Mouse (Mus musculus): Measurements from ENCODE around the gene Cd79b. TPM values are rescaled to one million over a fixed set of nuclear protein-coding genes. Genes with fewer than 3 reads are reported as not detected.
"Not testable (repeated sequence)": the region's sequence is repeated elsewhere in the genome, so short reads cannot be mapped to it uniquely, and the experiment has no call there.

The Cd79b gene
- polyA plus RNA-seq, 1 experiment from 2014 or later: 0.65 TPM

DNA sequence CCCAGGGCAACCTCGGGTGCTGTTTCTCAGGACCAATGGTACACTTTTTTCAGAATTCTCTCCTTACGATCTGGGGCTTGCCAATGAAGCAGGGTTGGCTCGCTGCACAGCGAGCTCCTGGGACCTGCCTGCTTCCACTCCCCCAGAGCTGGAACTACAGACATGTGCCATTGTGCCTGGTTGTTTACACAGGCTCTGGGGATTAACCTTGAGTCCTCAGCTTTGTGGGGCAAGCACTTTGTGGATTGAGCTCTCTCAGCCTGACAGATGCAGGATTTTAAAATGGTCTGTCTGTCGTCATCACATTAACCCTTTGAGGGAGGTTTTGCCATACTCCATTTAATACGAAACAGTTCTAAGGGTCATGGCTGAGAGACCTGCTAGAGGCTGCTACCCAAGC is 30.3 kb upstream of the Cd79b start:
- Histone ChIP-seq H3K4me2 (ENCODE audit: low read length) (no peak overlapping the region), H3K4me1 (replicated peaks; ENCODE audit: control insufficient read depth, insufficient read depth, low read length) (no peaks in the 10 kb centered on the region), H3K36me3 (ENCODE audit: control insufficient read depth, insufficient read depth) (no peaks in the 10 kb centered on the region), H3K27ac (ENCODE audit: low read length) (no peak overlapping the region), H3K27me3 (replicated peaks; ENCODE audit: control insufficient read depth, insufficient read depth, low read length) (no peaks in the 10 kb centered on the region), H3K4me3 (replicated peaks; ENCODE audit: low read length) (no peak overlapping the region), H3K9ac (replicated peaks; ENCODE audit: low read depth, low read length) (no peak overlapping the region), H3K9me3 (ENCODE audit: control insufficient read depth, low read length) (no peaks in the 10 kb centered on the region)
- 52% methylated on average over 6 of the region's 6 CpGs for WGBS
- ATAC-seq: no peak

DNA sequence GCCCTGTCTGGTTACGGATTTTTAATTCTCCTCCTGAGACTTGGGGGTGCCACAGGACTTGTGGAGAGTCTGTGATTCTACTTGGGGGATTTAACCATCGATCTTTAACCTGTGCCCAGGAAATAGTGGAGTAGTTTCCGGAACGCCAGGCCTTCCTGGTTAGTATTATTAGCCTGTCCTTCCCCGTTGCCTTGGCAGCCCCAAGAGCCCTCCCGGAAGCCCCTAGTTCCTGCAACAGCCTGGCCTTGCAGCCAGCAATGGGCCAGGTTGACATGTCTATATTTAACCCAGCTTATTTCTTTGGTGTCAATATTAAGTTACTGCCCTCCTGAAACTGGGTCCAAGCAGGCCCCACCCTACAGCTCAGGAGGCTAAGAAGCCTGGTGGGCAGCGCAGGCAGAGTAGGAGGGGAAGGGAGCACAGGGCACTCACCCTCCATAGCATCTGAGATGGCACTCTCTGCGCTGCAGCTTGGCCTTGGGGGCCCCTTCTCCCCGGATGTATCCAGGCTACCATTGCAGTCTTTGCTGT is 26.5 kb upstream of the Cd79b start:
- 85% methylated on average over 9 of the region's 9 CpGs for WGBS
- H3K9ac ChIP-seq (replicated peaks; ENCODE audit: low read depth, low read length): no peak overlapping the region
- H3K4me1 ChIP-seq (replicated peaks; ENCODE audit: control insufficient read depth, insufficient read depth, low read length): no peaks in the 10 kb centered on the region

DNA sequence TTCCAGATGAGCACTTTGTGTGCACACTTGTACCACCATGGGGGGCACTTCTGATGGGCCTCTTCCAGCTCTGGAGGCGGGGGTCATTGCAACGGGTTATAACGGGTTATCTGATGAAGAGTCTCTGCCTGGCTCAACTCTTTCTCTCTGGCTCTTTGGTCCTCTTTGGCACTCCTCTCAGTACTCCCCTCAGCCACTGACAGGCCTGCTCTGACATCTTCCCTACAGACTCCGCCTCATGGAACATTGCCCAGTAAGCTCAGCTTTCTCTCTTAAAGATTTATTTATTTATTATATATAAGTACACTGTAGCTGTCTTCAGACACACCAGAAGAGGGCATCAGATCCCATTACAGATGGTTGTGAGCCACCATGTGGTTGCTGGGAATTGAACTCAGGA is 24.8 kb upstream of the Cd79b start:
- H3K4me3 ChIP-seq (replicated peaks; ENCODE audit: low read length); H3K27ac ChIP-seq (ENCODE audit: low read length); H3K36me3 ChIP-seq (ENCODE audit: control insufficient read depth, insufficient read depth); H3K9ac ChIP-seq (replicated peaks; ENCODE audit: low read depth, low read length); ATAC-seq; H3K4me2 ChIP-seq (ENCODE audit: low read length); H3K9me3 ChIP-seq (ENCODE audit: control insufficient read depth, low read length); H3K27me3 ChIP-seq (replicated peaks; ENCODE audit: control insufficient read depth, insufficient read depth, low read length); H3K4me1 ChIP-seq (replicated peaks; ENCODE audit: control insufficient read depth, insufficient read depth, low read length): not testable (repeated sequence)
- 89% methylated on average over 4 of the region's 4 CpGs for WGBS

More for the DNA sequence above, 26.5 kb upstream of the Cd79b start:
- no peak overlapping the region for H3K4me3 ChIP-seq (replicated peaks; ENCODE audit: low read length)
- H3K27ac ChIP-seq (ENCODE audit: low read length): no peak overlapping the region
- no peaks in the 10 kb centered on the region for H3K27me3 ChIP-seq (replicated peaks; ENCODE audit: control insufficient read depth, insufficient read depth, low read length)
- ATAC-seq: no peak
- no peak overlapping the region for H3K4me2 ChIP-seq (ENCODE audit: low read length)
- H3K36me3 ChIP-seq (ENCODE audit: control insufficient read depth, insufficient read depth): no peaks in the 10 kb centered on the region
- H3K9me3 ChIP-seq (ENCODE audit: control insufficient read depth, low read length): no peaks in the 10 kb centered on the region

DNA sequence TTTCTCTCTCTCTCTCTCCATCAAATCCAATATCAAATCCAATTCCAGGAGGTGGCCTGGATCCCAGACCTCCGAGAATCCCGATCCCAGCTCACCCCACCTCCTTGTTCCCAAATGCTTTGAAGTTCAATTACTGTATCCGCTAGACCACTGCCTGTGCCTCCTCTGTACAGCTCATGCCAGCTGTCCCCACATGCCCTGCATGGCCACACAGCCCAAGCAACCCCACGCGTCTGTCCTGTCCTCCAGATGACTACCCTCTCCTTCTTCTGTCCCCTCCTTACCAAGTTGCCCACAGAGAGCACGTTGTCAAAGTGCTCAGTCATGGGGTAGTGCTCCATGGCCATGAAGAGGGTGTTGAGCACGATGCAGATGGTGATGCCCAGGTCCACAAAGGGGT is 24.3 kb upstream of the Cd79b start:
- H3K4me3 ChIP-seq (replicated peaks; ENCODE audit: low read length): no peak overlapping the region
- no peaks in the 10 kb centered on the region for H3K27me3 ChIP-seq (replicated peaks; ENCODE audit: control insufficient read depth, insufficient read depth, low read length)
- no peaks in the 10 kb centered on the region for H3K9me3 ChIP-seq (ENCODE audit: control insufficient read depth, low read length)
- H3K27ac ChIP-seq (ENCODE audit: low read length): no peak overlapping the region
- H3K4me2 ChIP-seq (ENCODE audit: low read length): no peak overlapping the region
- H3K4me1 ChIP-seq (replicated peaks; ENCODE audit: control insufficient read depth, insufficient read depth, low read length): no peaks in the 10 kb centered on the region
- no peak overlapping the region for H3K9ac ChIP-seq (replicated peaks; ENCODE audit: low read depth, low read length)
- 77% methylated on average over 7 of the region's 7 CpGs for WGBS
- no peaks in the 10 kb centered on the region for H3K36me3 ChIP-seq (ENCODE audit: control insufficient read depth, insufficient read depth)
- no peak for ATAC-seq

DNA sequence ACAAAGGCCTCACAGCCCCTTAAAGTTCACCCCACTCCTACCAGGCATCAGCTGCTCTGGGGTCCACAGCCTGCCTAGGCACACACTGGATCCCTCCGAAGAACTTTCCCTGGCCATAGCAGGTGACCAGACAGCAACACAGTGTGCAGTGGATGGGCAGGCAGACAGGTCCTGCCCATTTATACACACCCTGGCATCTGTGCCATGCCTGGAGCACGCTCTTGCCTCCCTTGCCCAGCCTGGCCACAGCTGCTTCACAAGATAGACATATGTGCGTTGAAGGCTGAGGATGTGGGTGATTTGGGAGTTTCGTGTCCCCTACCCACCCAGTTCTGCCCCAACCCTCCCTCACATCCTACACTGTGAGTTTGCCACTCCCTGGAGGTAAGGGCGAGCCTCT is 23.5 kb upstream of the Cd79b start:
- no peak overlapping the region for H3K9ac ChIP-seq (replicated peaks; ENCODE audit: low read depth, low read length)
- H3K9me3 ChIP-seq (ENCODE audit: control insufficient read depth, low read length): no peaks in the 10 kb centered on the region
- WGBS: 70% methylated on average over 5 of the region's 5 CpGs
- no peaks in the 10 kb centered on the region for H3K36me3 ChIP-seq (ENCODE audit: control insufficient read depth, insufficient read depth)
- no peak overlapping the region for H3K4me3 ChIP-seq (replicated peaks; ENCODE audit: low read length)
- H3K4me1 ChIP-seq (replicated peaks; ENCODE audit: control insufficient read depth, insufficient read depth, low read length): no peaks in the 10 kb centered on the region
- H3K4me2 ChIP-seq (ENCODE audit: low read length): no peak overlapping the region
- no peak overlapping the region for H3K27ac ChIP-seq (ENCODE audit: low read length)
- ATAC-seq: no peak
- no peaks in the 10 kb centered on the region for H3K27me3 ChIP-seq (replicated peaks; ENCODE audit: control insufficient read depth, insufficient read depth, low read length)

DNA sequence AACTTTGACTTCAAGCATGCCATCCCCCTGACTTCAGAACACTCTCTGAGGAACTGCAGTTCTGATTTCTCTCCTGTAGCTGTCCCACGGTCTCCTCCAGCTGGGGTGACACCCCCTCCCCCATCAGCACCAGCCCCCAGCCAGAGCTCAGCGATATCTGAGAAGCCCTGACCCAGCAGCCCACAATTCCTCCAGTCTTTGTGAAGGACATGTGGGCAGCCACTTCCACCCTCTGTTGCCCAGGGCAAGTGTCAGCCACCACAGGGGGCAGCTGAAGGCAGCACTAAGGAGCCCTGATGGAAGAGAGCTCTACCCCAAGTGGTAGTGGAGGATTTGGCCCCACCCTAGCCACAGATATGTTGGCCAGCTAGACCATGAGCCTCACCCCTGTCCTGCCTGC is 19.5 kb upstream of the Cd79b start:
- H3K27me3 ChIP-seq (replicated peaks; ENCODE audit: control insufficient read depth, insufficient read depth, low read length): no peaks in the 10 kb centered on the region
- no peaks in the 10 kb centered on the region for H3K4me1 ChIP-seq (replicated peaks; ENCODE audit: control insufficient read depth, insufficient read depth, low read length)
- ATAC-seq: no peak
- no peak overlapping the region for H3K9ac ChIP-seq (replicated peaks; ENCODE audit: low read depth, low read length)
- no peak overlapping the region for H3K4me2 ChIP-seq (ENCODE audit: low read length)
- no peaks in the 10 kb centered on the region for H3K9me3 ChIP-seq (ENCODE audit: control insufficient read depth, low read length)
- H3K36me3 ChIP-seq (ENCODE audit: control insufficient read depth, insufficient read depth): no peaks in the 10 kb centered on the region
- H3K27ac ChIP-seq (ENCODE audit: low read length): no peak overlapping the region
- H3K4me3 ChIP-seq (replicated peaks; ENCODE audit: low read length): no peak overlapping the region
- WGBS: 22% methylated on average over 2 of the region's 2 CpGs

DNA sequence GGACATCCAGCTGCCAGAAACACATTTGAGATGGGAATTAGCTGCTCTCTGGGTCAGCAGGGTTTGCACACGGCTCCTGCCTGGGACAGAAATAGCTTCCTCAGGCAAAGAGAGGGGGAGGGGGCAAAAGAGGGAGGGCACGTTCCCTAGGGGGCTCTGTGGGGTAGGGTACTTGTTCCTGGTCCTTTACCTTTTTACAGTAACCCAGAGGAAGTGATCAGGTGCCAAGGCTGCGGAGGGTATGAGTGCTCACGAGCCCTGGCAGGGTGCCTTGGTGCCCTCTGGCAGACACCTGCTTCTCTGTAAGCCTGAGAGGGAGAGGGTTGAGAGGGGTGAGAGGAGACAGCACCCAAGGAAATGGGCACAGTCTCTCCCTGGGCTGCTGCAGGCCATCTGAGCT is 17.9 kb upstream of the Cd79b start:
- 53% methylated on average over 4 of the region's 4 CpGs for WGBS
- H3K4me2 ChIP-seq (ENCODE audit: low read length): no peak overlapping the region
- H3K27me3 ChIP-seq (replicated peaks; ENCODE audit: control insufficient read depth, insufficient read depth, low read length): no peaks in the 10 kb centered on the region
- no peak for ATAC-seq
- no peaks in the 10 kb centered on the region for H3K36me3 ChIP-seq (ENCODE audit: control insufficient read depth, insufficient read depth)
- no peaks in the 10 kb centered on the region for H3K9me3 ChIP-seq (ENCODE audit: control insufficient read depth, low read length)
- H3K27ac ChIP-seq (ENCODE audit: low read length): no peak overlapping the region
- H3K4me1 ChIP-seq (replicated peaks; ENCODE audit: control insufficient read depth, insufficient read depth, low read length): no peaks in the 10 kb centered on the region
- no peak overlapping the region for H3K9ac ChIP-seq (replicated peaks; ENCODE audit: low read depth, low read length)
- H3K4me3 ChIP-seq (replicated peaks; ENCODE audit: low read length): no peak overlapping the region

DNA sequence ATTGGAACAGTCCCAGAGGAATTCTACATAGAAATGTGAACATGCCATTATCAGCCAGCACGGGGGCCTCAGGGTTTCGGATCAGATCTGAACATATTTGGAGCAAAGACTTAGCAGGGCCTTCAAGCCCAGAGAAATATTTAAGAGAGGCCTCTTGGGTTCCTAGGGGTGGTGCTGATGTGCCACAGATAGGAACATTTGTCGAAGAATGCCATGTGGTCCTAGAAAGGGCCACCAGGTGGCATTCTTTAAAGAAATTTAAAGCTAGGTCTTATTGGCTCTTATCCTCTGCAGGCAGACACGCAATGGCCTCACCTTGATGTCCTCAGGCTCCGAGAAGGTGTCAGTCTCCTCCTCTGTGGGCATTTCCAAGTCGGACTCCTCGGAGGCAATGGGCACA is 15.1 kb upstream of the Cd79b start:
- H3K27ac ChIP-seq (ENCODE audit: low read length): no peak overlapping the region
- no peak for ATAC-seq
- H3K4me2 ChIP-seq (ENCODE audit: low read length): no peak overlapping the region
- H3K4me1 ChIP-seq (replicated peaks; ENCODE audit: control insufficient read depth, insufficient read depth, low read length): no peaks in the 10 kb centered on the region
- H3K9ac ChIP-seq (replicated peaks; ENCODE audit: low read depth, low read length): no peak overlapping the region
- H3K4me3 ChIP-seq (replicated peaks; ENCODE audit: low read length): no peak overlapping the region
- 79% methylated on average over 7 of the region's 7 CpGs for WGBS
- no peaks in the 10 kb centered on the region for H3K9me3 ChIP-seq (ENCODE audit: control insufficient read depth, low read length)
- no peaks in the 10 kb centered on the region for H3K36me3 ChIP-seq (ENCODE audit: control insufficient read depth, insufficient read depth)
- H3K27me3 ChIP-seq (replicated peaks; ENCODE audit: control insufficient read depth, insufficient read depth, low read length): no peaks in the 10 kb centered on the region

DNA sequence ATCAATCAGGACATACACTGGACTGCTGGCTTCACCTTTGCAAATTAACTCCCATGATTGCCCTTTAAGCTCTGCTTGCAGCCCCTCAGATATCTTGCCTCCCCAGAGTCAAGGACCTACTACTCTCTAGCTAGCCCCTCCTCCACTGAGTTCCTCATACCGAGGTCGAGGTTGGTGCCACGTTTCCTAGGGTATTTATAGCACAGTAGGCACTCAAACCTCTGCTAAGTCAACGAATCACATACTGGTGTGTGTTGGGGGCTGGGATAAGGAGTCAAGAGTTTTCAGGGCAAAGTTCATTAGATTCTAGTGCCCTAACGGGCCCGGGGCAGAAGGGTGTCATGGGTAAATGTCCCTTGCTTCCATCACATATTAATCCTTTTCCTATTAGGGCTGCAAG is 14.6 kb upstream of the Cd79b start:
- Histone ChIP-seq H3K27me3 (replicated peaks; ENCODE audit: control insufficient read depth, insufficient read depth, low read length) (no peaks in the 10 kb centered on the region), H3K9ac (replicated peaks; ENCODE audit: low read depth, low read length) (no peak overlapping the region), H3K4me2 (ENCODE audit: low read length) (no peak overlapping the region), H3K9me3 (ENCODE audit: control insufficient read depth, low read length) (no peaks in the 10 kb centered on the region), H3K4me1 (replicated peaks; ENCODE audit: control insufficient read depth, insufficient read depth, low read length) (no peaks in the 10 kb centered on the region), H3K27ac (ENCODE audit: low read length) (no peak overlapping the region), H3K4me3 (replicated peaks; ENCODE audit: low read length) (no peak overlapping the region), H3K36me3 (ENCODE audit: control insufficient read depth, insufficient read depth) (no peaks in the 10 kb centered on the region)
- no peak for ATAC-seq
- 77% methylated on average over 6 of the region's 6 CpGs for WGBS

DNA sequence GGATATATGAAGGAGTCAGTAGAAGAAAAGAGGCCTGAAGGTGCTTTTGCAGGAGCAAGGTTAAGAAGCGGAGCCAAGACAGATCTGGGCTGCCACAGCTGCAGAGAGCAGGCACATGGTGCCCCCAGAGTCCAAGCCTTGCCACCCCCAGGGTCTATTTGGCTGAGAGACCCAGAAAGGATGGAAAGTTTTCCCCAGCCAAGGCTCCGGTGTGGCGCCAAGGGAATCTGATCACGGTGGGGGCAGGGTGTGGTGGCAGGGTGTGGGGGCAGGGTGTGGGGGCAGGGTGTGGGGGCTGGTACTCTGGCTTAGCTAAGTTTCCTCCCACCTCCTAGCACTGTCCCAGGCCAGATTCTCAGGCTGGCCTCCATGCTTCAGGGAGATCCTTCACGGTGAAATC is 14.0 kb upstream of the Cd79b start:
- Histone ChIP-seq H3K9me3 (ENCODE audit: control insufficient read depth, low read length) (no peaks in the 10 kb centered on the region), H3K27me3 (replicated peaks; ENCODE audit: control insufficient read depth, insufficient read depth, low read length) (no peaks in the 10 kb centered on the region), H3K4me1 (replicated peaks; ENCODE audit: control insufficient read depth, insufficient read depth, low read length) (no peaks in the 10 kb centered on the region), H3K27ac (ENCODE audit: low read length) (no peak overlapping the region), H3K4me2 (ENCODE audit: low read length) (no peak overlapping the region), H3K9ac (replicated peaks; ENCODE audit: low read depth, low read length) (no peak overlapping the region), H3K36me3 (ENCODE audit: control insufficient read depth, insufficient read depth) (no peaks in the 10 kb centered on the region), H3K4me3 (replicated peaks; ENCODE audit: low read length) (no peak overlapping the region)
- 83% methylated on average over 5 of the region's 5 CpGs for WGBS
- no peak for ATAC-seq

Measured in forebrain, embryonic 16.5 days (tissue).